Mouse (Mus musculus) embryonic fibroblast, embryonic 13.5 days (primary cell): Measurements from ENCODE around the gene Rfx5. TPM values are rescaled to one million over a fixed set of nuclear protein-coding genes. Genes with fewer than 3 reads are reported as not detected.
"Not testable (repeated sequence)": the region's sequence is repeated elsewhere in the genome, so short reads cannot be mapped to it uniquely, and the experiment has no call there.

ENCODE experiments used
- H3K27ac ChIP-seq: 2 replicates; pipeline ENCODE4 v1.5.1; 2012; ENCODE audit warnings: low read length, control low read depth, inconsistent platforms; ENCODE audit not compliant: insufficient read depth
- H3K4me1 ChIP-seq: 2 replicates; pipeline ENCODE4 v1.6.1; 2011; ENCODE audit warnings: low read length; ENCODE audit not compliant: control insufficient read depth, insufficient read depth
- H3K4me3 ChIP-seq: 2 replicates; pipeline ENCODE4 v1.5.1; 2011; ENCODE audit warnings: mild to moderate bottlenecking, control low read depth, low read length; ENCODE audit not compliant: insufficient read depth
- CTCF ChIP-seq: IDR thresholded peaks from 2 replicates; pipeline ENCODE4 v1.5.1; 2011; ENCODE audit warnings: mild to moderate bottlenecking, control low read depth, low read length, moderate library complexity, borderline replicate concordance; ENCODE audit not compliant: insufficient read depth
- POLR2A ChIP-seq: IDR thresholded peaks from 2 replicates; pipeline ENCODE4 v1.6.1; 2011; ENCODE audit warnings: low read depth, mild to moderate bottlenecking, control low read depth, low read length, moderate library complexity
- polyA plus RNA-seq: library from polyadenylated mRNA; stranded (reverse); fragments of >200 nt; gene quantifications from 2 replicates; pipeline ENCODE4 v1.2.4, GENCODE M21; 2011; ENCODE audit warnings: low read depth; ENCODE audit not compliant: missing spikeins, insufficient read length

Gene Rfx5
- polyA plus RNA-seq, 1 experiment, result 24.2 TPM

DNA sequence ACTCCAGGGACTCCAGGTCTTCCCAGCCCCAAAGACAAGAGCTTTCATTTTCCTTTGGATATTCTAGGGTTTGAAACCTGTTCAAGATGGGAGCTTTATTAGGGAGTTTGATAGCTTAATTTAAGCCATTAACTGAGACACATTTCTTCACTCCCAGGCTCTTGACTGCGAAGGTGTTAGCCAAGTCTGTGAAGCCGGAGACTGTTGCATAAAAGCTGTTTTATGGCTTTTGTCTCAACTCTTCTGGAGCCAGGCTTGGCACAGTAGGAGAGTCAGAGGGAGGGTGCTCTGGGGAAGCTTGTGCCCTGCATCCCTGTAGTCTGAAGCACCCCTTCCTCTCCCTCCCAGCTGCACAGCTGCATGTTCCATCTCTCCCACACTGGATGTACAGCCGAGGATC is 31.5 kb upstream of the Rfx5 start:
- H3K27ac ChIP-seq, result no peak overlapping the region
- TF ChIP-seq POLR2A (no peak), CTCF (no peak)
- H3K4me3 ChIP-seq, result no peak overlapping the region
- H3K4me1 ChIP-seq, result no peaks in the 10 kb centered on the region

DNA sequence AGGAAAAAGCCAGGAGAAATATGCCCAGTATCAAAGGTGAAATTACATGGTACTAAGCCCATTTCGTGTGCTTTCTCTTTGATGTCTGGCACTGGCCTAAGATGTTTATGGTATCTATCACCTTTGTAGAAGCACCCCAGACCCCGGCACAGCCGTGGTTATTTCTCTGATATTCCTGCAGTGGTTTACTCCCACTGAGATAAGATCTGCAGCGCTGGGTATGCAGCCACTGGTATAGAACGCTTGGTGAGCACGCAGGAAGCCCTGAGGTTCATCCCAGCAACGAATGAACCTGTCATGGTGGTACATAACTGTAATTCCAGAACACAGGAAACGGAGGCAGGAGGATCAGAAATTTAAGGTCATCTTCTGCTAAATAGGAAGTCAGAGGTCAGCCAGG is 29.2 kb upstream of the Rfx5 start:
- no peak overlapping the region for H3K4me3 ChIP-seq
- no peak overlapping the region for H3K27ac ChIP-seq
- TF ChIP-seq CTCF, result no peak
- no peaks in the 10 kb centered on the region for H3K4me1 ChIP-seq

GRCm38 (mm10) chr3:94926301-94926736 is 27.6 kb upstream of the Rfx5 start:
- not testable (repeated sequence) for H3K4me1 ChIP-seq, H3K4me3 ChIP-seq, H3K27ac ChIP-seq

GRCm38 (mm10) chr3:94928979-94929378 is 24.9 kb upstream of the Rfx5 start:
- not testable (repeated sequence) for H3K4me1 ChIP-seq, H3K4me3 ChIP-seq

GRCm38 (mm10) chr3:94930386-94931266 is 23.2 kb upstream of the Rfx5 start:
- H3K4me1 ChIP-seq, H3K4me3 ChIP-seq, H3K27ac ChIP-seq: not testable (repeated sequence)

More at GRCm38 (mm10) chr3:94928979-94929378, 24.9 kb upstream of the Rfx5 start:
- not testable (repeated sequence) for H3K27ac ChIP-seq

DNA sequence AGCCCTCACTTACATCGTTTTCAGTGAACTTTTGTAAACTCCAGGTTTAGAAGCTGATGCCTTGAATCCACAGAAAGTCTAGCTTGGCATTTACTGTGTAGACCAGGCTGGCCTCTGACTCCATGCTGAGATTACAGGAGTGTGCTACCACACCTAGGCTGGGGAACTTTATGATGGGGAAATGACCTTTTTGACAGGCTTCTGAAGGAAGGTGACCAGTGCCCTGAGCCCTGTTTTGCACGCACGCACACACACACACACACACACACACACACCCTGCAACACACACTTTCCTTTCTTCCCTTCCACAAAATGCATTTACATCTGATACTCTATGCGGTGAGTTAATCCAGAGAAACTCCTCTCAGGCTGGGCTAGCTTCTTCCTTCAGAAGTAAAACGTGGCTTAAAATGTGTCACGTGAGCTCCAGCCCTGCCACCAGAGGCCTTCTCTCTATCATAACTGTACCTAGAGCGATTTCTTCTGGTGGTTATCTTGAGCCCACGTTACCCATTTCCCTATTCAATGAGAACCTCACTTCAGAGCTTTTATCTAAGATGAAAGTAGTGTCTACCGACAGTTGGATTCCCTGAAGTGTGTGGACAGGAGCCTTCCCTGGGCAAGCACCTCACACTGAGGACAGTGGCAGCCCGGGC is 22.3 kb upstream of the Rfx5 start:
- H3K27ac ChIP-seq, result not testable (repeated sequence)

GRCm38 (mm10) chr3:94932279-94932678 is 21.6 kb upstream of the Rfx5 start:
- H3K4me3 ChIP-seq, H3K4me1 ChIP-seq, H3K27ac ChIP-seq: not testable (repeated sequence)

More for the DNA sequence above, 22.3 kb upstream of the Rfx5 start:
- not testable (repeated sequence) for H3K4me3 ChIP-seq, H3K4me1 ChIP-seq

DNA sequence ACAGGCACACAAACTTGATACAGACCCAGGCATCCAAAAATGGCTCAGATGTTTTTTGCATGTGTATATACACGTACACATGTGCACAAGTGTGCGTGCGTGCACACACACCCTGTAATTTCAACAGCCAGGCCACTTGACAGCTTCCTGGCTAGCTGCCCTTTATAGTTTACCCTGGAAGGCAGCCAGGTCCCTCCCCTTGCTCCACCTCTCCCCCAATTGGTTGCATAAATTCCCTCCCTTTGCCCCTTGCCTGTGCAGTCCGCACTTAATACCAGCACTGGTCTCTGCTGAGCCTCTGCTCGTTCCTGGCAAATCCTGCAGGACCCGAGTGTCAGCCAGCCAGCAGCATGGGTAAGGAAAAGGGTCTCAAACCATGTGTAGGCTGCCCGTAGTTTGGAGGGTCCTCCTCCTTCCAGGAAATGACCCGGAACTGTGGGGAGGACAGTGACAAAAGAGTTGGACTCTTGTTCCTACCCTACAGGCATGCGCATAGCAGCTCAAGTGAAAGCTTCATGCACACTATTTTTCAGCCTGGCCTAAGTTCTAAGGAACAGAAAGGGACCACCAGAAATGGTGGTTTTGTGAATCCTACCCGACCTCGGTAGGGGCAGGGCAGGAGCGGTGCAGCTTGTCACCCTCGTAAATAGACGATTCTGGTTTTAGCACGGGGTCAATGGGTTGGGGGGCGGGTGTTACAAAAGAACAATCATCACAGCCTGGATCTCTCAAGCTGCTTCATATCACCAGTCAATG is 20.9 kb upstream of the Rfx5 start, which contains the start of gene Selenbp1:
TSS of gene Selenbp1 (plus strand) at position 248 of the 756 bp plus-strand sequence.
- Histone ChIP-seq H3K27ac (no peak within 1 kb of the TSS), H3K4me1 (no peaks in the 10 kb centered on the region), H3K4me3 (no peak within 1 kb of the TSS)
- TF ChIP-seq CTCF (no peak), POLR2A (peak; percentile 66)

GRCm38 (mm10) chr3:94933604-94934003 is 20.3 kb upstream of the Rfx5 start:
- not testable (repeated sequence) for H3K27ac ChIP-seq, H3K4me1 ChIP-seq, H3K4me3 ChIP-seq

GRCm38 (mm10) chr3:94934564-94934963 is 19.3 kb upstream of the Rfx5 start:
- not testable (repeated sequence) for H3K4me3 ChIP-seq, H3K4me1 ChIP-seq, H3K27ac ChIP-seq

- H3K4me1 ChIP-seq, H3K4me3 ChIP-seq, H3K27ac ChIP-seq: not testable (repeated sequence)
Observed at GRCm38 (mm10) chr3:94935332-94935731, 18.5 kb upstream of the Rfx5 start.

DNA sequence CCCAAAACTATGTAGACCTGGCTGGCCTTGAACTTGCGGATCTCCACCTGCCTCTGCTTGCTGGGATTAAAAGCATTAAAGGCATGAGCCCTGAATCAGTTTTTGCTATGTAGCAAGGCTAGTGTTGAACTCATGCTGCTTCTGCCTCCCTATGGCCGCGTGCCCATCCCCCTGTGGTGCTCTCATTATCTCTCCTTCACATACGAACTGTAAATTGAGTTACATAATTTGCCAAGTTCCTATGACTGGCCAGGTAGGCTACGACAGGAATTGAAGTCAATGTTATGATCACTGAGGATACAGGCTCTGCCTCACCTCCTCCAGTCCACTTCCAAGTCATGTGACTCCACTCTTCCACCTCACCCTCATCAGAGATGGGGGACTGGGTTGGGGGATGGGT is 17.7 kb upstream of the Rfx5 start:
- not testable (repeated sequence) for H3K4me3 ChIP-seq, H3K4me1 ChIP-seq, H3K27ac ChIP-seq

DNA sequence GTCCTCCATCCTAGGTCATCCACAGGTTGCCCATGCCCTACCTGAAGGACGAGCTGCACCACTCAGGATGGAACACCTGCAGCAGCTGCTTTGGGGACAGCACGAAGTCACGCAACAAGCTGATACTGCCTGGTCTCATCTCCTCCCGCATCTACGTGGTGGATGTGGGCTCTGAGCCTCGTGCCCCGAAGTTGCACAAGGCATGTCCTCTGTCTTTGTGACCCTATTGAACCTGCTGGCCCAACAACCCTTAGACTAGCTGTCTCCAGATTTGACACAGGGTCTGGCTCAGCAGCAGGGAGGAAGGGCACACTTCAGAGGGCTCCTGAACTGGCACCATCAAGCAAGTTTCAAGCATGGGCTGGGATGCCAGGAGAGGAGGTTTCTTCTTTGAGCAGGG is 16.7 kb upstream of the Rfx5 start:
- not testable (repeated sequence) for H3K4me1 ChIP-seq, H3K27ac ChIP-seq, H3K4me3 ChIP-seq

- not testable (repeated sequence) for H3K4me1 ChIP-seq, H3K27ac ChIP-seq, H3K4me3 ChIP-seq
Observed at GRCm38 (mm10) chr3:94940033-94940432, 13.8 kb upstream of the Rfx5 start.

- not testable (repeated sequence) for H3K4me1 ChIP-seq, H3K27ac ChIP-seq, H3K4me3 ChIP-seq
Observed at GRCm38 (mm10) chr3:94942211-94942967, 11.5 kb upstream of the Rfx5 start.
